Mouse (Mus musculus) liver, embryonic 13.5 days (tissue): ENCODE results near the gene Slc43a3. TPM values are rescaled to one million over a fixed set of nuclear protein-coding genes. Genes with fewer than 3 reads are reported as not detected.
"Not testable (repeated sequence)": the region's sequence is repeated elsewhere in the genome, so short reads cannot be mapped to it uniquely, and the experiment has no call there.

ENCODE experiments used
- ATAC-seq: fragments of 200-750 bp; cut with Nextera tagmentation; 2 replicates; pipeline ENCODE4 v1.8.0; 2017; ENCODE audit warnings: low read depth, mild to moderate bottlenecking, moderate number of reproducible peaks, moderate library complexity
- DNase-seq: peaks from one replicate; pipeline ENCODE4 v3.0.0; 2022
- H3K27ac ChIP-seq: fragments of 300-500 bp; sonication (generic); 2 replicates; pipeline ENCODE4 v1.5.1; 2015; ENCODE audit warnings: moderate library complexity, mild to moderate bottlenecking, inconsistent platforms
- H3K27me3 ChIP-seq: fragments of 300-500 bp; sonication (generic); 2 replicates; pipeline ENCODE4 v1.6.1; 2015; ENCODE audit warnings: mild to moderate bottlenecking, inconsistent platforms
- H3K36me3 ChIP-seq: fragments of 300-500 bp; sonication (generic); 2 replicates; pipeline ENCODE4 v1.6.1; 2015; ENCODE audit warnings: mild to moderate bottlenecking, inconsistent platforms
- H3K4me1 ChIP-seq: fragments of 300-500 bp; sonication (generic); replicated peaks from 2 replicates; pipeline ENCODE4 v1.6.1; 2015; ENCODE audit warnings: inconsistent platforms
- H3K4me2 ChIP-seq: fragments of 300-500 bp; sonication (generic); 2 replicates; pipeline ENCODE4 v1.6.1; 2015; ENCODE audit warnings: inconsistent platforms, mild to moderate bottlenecking, moderate library complexity
- H3K4me3 ChIP-seq: fragments of 300-500 bp; sonication (generic); replicated peaks from 2 replicates; pipeline ENCODE4 v1.5.1; 2015; ENCODE audit warnings: mild to moderate bottlenecking, inconsistent platforms
- H3K9ac ChIP-seq: fragments of 300-500 bp; sonication (generic); 2 replicates; pipeline ENCODE4 v1.6.1; 2015; ENCODE audit warnings: mild to moderate bottlenecking, inconsistent platforms
- H3K9me3 ChIP-seq: fragments of 300-500 bp; sonication (generic); replicated peaks from 2 replicates; pipeline ENCODE4 v1.6.1; 2016; ENCODE audit warnings: inconsistent platforms
- WGBS: fragments of 180-500 bp; shearing (Covaris S2); methylation state at CpG from one replicate; pipeline ENCODE4 v1.1.7; 2015; ENCODE audit not compliant: insufficient replicate concordance; 5-methylcytosine and 5-hydroxymethylcytosine counted together
- polyA plus RNA-seq: library from polyadenylated mRNA; unstranded; fragments of >200 nt; fragmentation: Nextera tagmentation; extraction: Ambion mirVana; gene quantifications from 2 replicates; pipeline ENCODE4 v1.2.1, GENCODE M21; 2015

The Slc43a3 gene
- polyA plus RNA-seq: 120 and 129 TPM in 2 replicates

GRCm38 (mm10) chr2:84936474-84937429, at the start of gene Slc43a3:
Gene Slc43a3 (plus strand): TSS chr2:84936579.
- Histone ChIP-seq H3K4me1 (peaks cover 53% of the 10 kb centered on the region), H3K27ac (peak within 1 kb of the TSS; percentile 100), H3K4me2 (peak within 1 kb of the TSS; percentile 85), H3K9me3 (no peaks in the 10 kb centered on the region), H3K27me3 (no peaks in the 10 kb centered on the region), H3K36me3 (peaks cover 31% of the 10 kb centered on the region), H3K9ac (peak within 1 kb of the TSS; percentile 96), H3K4me3 (peak within 1 kb of the TSS; percentile 73)
- 5% methylated on average over 38 of the region's 38 CpGs for WGBS
- DNase-seq: peak; percentile 84
- ATAC-seq: peak; percentile 73

GRCm38 (mm10) chr2:84886821-84887281, 49.5 kb upstream of the Slc43a3 start:
- ATAC-seq: no peak
- Histone ChIP-seq H3K4me2 (peak overlapping the region; percentile 65), H3K4me1 (peaks cover 41% of the 10 kb centered on the region), H3K27me3 (peaks cover 100% of the 10 kb centered on the region), H3K9me3 (no peaks in the 10 kb centered on the region), H3K4me3 (peak overlapping the region; percentile 58), H3K27ac (no peak overlapping the region), H3K9ac (no peak overlapping the region), H3K36me3 (no peaks in the 10 kb centered on the region)
- DNase-seq: no peak
- WGBS: 1% methylated on average over 38 of the region's 39 CpGs

GRCm38 (mm10) chr2:84887411-84888271, 48.7 kb upstream of the Slc43a3 start:
- Histone ChIP-seq H3K4me1 (peaks cover 38% of the 10 kb centered on the region), H3K4me2 (peak overlapping the region; percentile 65), H3K27me3 (peaks cover 100% of the 10 kb centered on the region), H3K9me3 (no peaks in the 10 kb centered on the region), H3K4me3 (peak overlapping the region; percentile 58), H3K36me3 (no peaks in the 10 kb centered on the region), H3K9ac (no peak overlapping the region), H3K27ac (no peak overlapping the region)
- under 1% methylated on average over 58 of the region's 58 CpGs for WGBS
- DNase-seq (no peak), ATAC-seq (no peak)

- no peak overlapping the region for H3K9ac ChIP-seq
- ATAC-seq: no peak
Observed at GRCm38 (mm10) chr2:84888657-84889315, 47.6 kb upstream of the Slc43a3 start.

GRCm38 (mm10) chr2:84889316-84890044, 46.9 kb upstream of the Slc43a3 start:
- Histone ChIP-seq H3K27ac (no peak overlapping the region), H3K9ac (no peak overlapping the region), H3K36me3 (no peaks in the 10 kb centered on the region), H3K27me3 (peaks cover 98% of the 10 kb centered on the region), H3K9me3 (no peaks in the 10 kb centered on the region), H3K4me1 (peaks cover 30% of the 10 kb centered on the region), H3K4me3 (0 out of 2 replicates have a peak overlapping the region, but pooled peaks have one; percentile 7), H3K4me2 (peak overlapping the region; percentile 50; the same call in 1 of the 2 replicates)
- DNase-seq (no peak), ATAC-seq (no peak)
- 13% methylated on average over 14 of the region's 14 CpGs for WGBS

More at GRCm38 (mm10) chr2:84888657-84889315, 47.6 kb upstream of the Slc43a3 start:
- WGBS: 5% methylated on average over 28 of the region's 28 CpGs
- H3K4me3 ChIP-seq: peak overlapping the region; percentile 7; the same call in 1 of the 2 replicates
- peak; percentile 62 for DNase-seq
- peaks cover 100% of the 10 kb centered on the region for H3K27me3 ChIP-seq
- H3K4me1 ChIP-seq: peaks cover 31% of the 10 kb centered on the region
- no peaks in the 10 kb centered on the region for H3K36me3 ChIP-seq
- H3K27ac ChIP-seq: no peak overlapping the region
- H3K9me3 ChIP-seq: no peaks in the 10 kb centered on the region
- H3K4me2 ChIP-seq: peak overlapping the region; percentile 50

GRCm38 (mm10) chr2:84890045-84890340, 46.4 kb upstream of the Slc43a3 start:
- Histone ChIP-seq H3K4me1 (peaks cover 30% of the 10 kb centered on the region), H3K27ac (no peak overlapping the region), H3K27me3 (peaks cover 98% of the 10 kb centered on the region), H3K36me3 (no peaks in the 10 kb centered on the region), H3K4me2 (no peak overlapping the region), H3K9ac (no peak overlapping the region), H3K4me3 (no peak overlapping the region), H3K9me3 (no peaks in the 10 kb centered on the region)
- peak; percentile 70 for ATAC-seq
- DNase-seq: peak; percentile 56
- 2% methylated on average over 5 of the region's 5 CpGs for WGBS

- Histone ChIP-seq H3K27ac (no peak overlapping the region), H3K4me3 (no peak overlapping the region), H3K4me2 (no peak overlapping the region), H3K9me3 (no peaks in the 10 kb centered on the region), H3K4me1 (peaks cover 8% of the 10 kb centered on the region), H3K36me3 (no peaks in the 10 kb centered on the region), H3K27me3 (peaks cover 71% of the 10 kb centered on the region), H3K9ac (no peak overlapping the region)
- 48% methylated on average over 6 of the region's 6 CpGs for WGBS
- ATAC-seq: no peak
- DNase-seq: no peak
Observed at GRCm38 (mm10) chr2:84893359-84893758, 43.0 kb upstream of the Slc43a3 start.

- no peak for ATAC-seq
Observed at GRCm38 (mm10) chr2:84895495-84896198, 40.7 kb upstream of the Slc43a3 start.

GRCm38 (mm10) chr2:84896686-84897085, 39.7 kb upstream of the Slc43a3 start:
- H3K9me3 ChIP-seq, H3K4me3 ChIP-seq, H3K4me1 ChIP-seq, ATAC-seq, DNase-seq, H3K4me2 ChIP-seq, H3K9ac ChIP-seq, H3K27ac ChIP-seq, H3K36me3 ChIP-seq: not testable (repeated sequence)
- H3K27me3 ChIP-seq: peaks cover 37% of the 10 kb centered on the region
- 66% methylated on average over 6 of the region's 6 CpGs for WGBS

More at GRCm38 (mm10) chr2:84895495-84896198, 40.7 kb upstream of the Slc43a3 start:
- 45% methylated on average over 4 of the region's 4 CpGs for WGBS
- no peaks in the 10 kb centered on the region for H3K4me1 ChIP-seq
- H3K36me3 ChIP-seq: no peaks in the 10 kb centered on the region
- H3K4me2 ChIP-seq: no peak overlapping the region
- H3K4me3 ChIP-seq: no peak overlapping the region
- no peak overlapping the region for H3K27ac ChIP-seq
- no peak overlapping the region for H3K9ac ChIP-seq
- no peaks in the 10 kb centered on the region for H3K9me3 ChIP-seq
- peaks cover 48% of the 10 kb centered on the region for H3K27me3 ChIP-seq
- DNase-seq: no peak

GRCm38 (mm10) chr2:84912722-84913121, 23.7 kb upstream of the Slc43a3 start:
- Histone ChIP-seq H3K9ac (no peak overlapping the region), H3K36me3 (no peaks in the 10 kb centered on the region), H3K9me3 (no peaks in the 10 kb centered on the region), H3K4me1 (no peaks in the 10 kb centered on the region; the same call in none of the 2 replicates), H3K27me3 (no peaks in the 10 kb centered on the region), H3K27ac (no peak overlapping the region), H3K4me3 (no peak overlapping the region), H3K4me2 (no peak overlapping the region)
- DNase-seq (no peak), ATAC-seq (no peak)
- 56% methylated on average over 3 of the region's 3 CpGs for whole genome bisulfite sequencing
